20 mouse cellular contexts compared by ENCODE assay signal in the genomic region with DNA sequence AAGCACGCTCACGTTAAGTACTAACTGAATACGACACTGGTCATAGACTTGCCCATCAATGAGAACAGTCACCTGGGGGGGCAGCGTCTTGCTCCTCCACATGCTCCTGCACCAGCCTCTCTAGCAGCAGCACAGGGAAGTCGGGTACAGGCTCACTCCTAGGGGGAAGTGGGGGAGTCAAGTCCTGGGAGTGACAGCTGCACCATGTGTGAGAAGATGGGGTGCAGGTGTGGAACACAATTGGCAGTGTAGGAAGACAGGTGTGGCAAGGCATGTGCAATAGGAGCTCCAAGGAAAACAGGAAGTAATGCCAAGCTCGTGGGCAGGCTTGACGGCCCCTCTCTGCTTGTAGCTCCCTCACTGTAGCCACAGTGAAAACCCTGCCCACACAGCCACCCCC. TPM values are rescaled to one million over a fixed set of nuclear protein-coding genes. Genes with fewer than 3 reads are reported as not detected.
"Had no signal": no experiment of that assay in that cellular context is flagged by ENCODE, and none has a peak within 500 bp of the region (broad histone marks: within the 10 kb centered on the region; RNA-seq: fewer than 3 reads in every experiment).

No protein-coding gene starts in this region.

- ATAC-seq: midbrain, embryonic 16.5 days had no signal

- H3K9me3 ChIP-seq: liver, embryonic 15.5 days; midbrain, embryonic 10.5 days; midbrain, embryonic 12.5 days; neural tube, embryonic 12.5 days had no signal

- H3K9ac ChIP-seq: liver, embryonic 15.5 days; lung, embryonic 14.5 days; midbrain, embryonic 12.5 days had no signal

- H3K4me2 ChIP-seq: liver, embryonic 15.5 days; lung, embryonic 14.5 days; midbrain, embryonic 12.5 days; neural tube, embryonic 12.5 days had no signal

- H3K27me3 ChIP-seq: liver, embryonic 15.5 days had no signal

- H3K4me3 ChIP-seq: liver, embryonic 15.5 days; midbrain, embryonic 10.5 days; midbrain, embryonic 12.5 days; neural tube, embryonic 12.5 days had no signal

- H3K27ac ChIP-seq: liver, embryonic 15.5 days; midbrain, embryonic 10.5 days; midbrain, embryonic 12.5 days; neural tube, embryonic 12.5 days had no signal

- DNase-seq: lung, adult 18-20 months; lung, embryonic 14.5 days; lung, postnatal 10 days; lung, postnatal 4 days; midbrain, embryonic 14.5 days; retina, postnatal 1 day; right cerebral cortex, adult 18-20 months; right cerebral cortex, postnatal 25 days; right cerebral cortex, postnatal 4 days; spleen, adult 18-20 months; thymus, adult 18-20 months; thymus, postnatal 14 days; thymus, postnatal 36 days had no signal

RNA-seq across cellular contexts. Expression of gene Il12rb1, which starts 37.0 kb away (rescaled TPM):
- polyA plus RNA-seq: neural tube, embryonic 12.5 days; neural tube, embryonic 14.5 days; stomach, embryonic 14.5 days had no signal
